Mouse (Mus musculus) ES-Bruce4 (cell line): ENCODE measurements around the gene Tmem218.

Experiments used
- CTCF ChIP-seq: IDR thresholded peaks from one replicate; pipeline ENCODE4 v1.8.1; 2011; ENCODE audit warnings: low read depth, low read length
- EP300 ChIP-seq: IDR thresholded peaks from 2 replicates; pipeline ENCODE4 v1.6.1; 2011; ENCODE audit warnings: low read depth, low read length; ENCODE audit not compliant: insufficient read depth
- POLR2A ChIP-seq: IDR thresholded peaks from one replicate; pipeline ENCODE4 v1.8.1; 2011; ENCODE audit warnings: low read length; ENCODE audit not compliant: insufficient read depth

GRCm38 (mm10) chr9:37230486-37231195, 22.6 kb downstream of the Tmem218 start:
- no peak for TF ChIP-seq EP300
- no peak for TF ChIP-seq CTCF
- TF ChIP-seq POLR2A, result no peak
